Mouse (Mus musculus) lung, adult 2 months (tissue): ENCODE measurements at regions not wholly inside any gene's neighbourhood (a gene's known extent, or its start where the extent isn't known, plus 50 kb on each side); places are given as distances from the start of the nearest gene placed in this dataset.

Experiments used
- DNase-seq: peaks from one replicate; pipeline ENCODE4 v3.0.0; 2022
- H3K4me1 ChIP-seq: fragments of 200-500 bp; 2 replicates; pipeline ENCODE4 v1.6.1; 2011; ENCODE audit warnings: low read length; ENCODE audit not compliant: control insufficient read depth, insufficient read depth
- H3K4me3 ChIP-seq: fragments of 200-500 bp; replicated peaks from 2 replicates; pipeline ENCODE3; 2011; ENCODE audit warnings: low read depth, mild to moderate bottlenecking, control low read depth, low read length; ENCODE audit errors: extremely low read depth
- CTCF ChIP-seq: fragments of 200-500 bp; IDR thresholded peaks from 2 replicates; pipeline ENCODE4 v1.5.1; 2011; ENCODE audit warnings: mild to moderate bottlenecking, low read length, control low read depth; ENCODE audit not compliant: insufficient read depth
- POLR2A ChIP-seq: fragments of 200-500 bp; IDR thresholded peaks from 2 replicates; pipeline ENCODE4 v1.6.1; 2011; ENCODE audit warnings: low read depth, mild to moderate bottlenecking, control low read depth, low read length, borderline replicate concordance; ENCODE audit errors: extremely low read depth
- WGBS: fragments of 180-500 bp; shearing (Covaris S2); methylation state at CpG from one replicate; pipeline ENCODE4 v1.1.7; 2018; 5-methylcytosine and 5-hydroxymethylcytosine counted together

GRCm38 (mm10) chr13:39372565-39372964 lies 411.9 kb upstream of the Slc35b3 start:
- no peak for DNase-seq
- WGBS = 81% methylated on average over 3 of the region's 3 CpGs

GRCm38 (mm10) chr13:39363637-39364036 lies 403.0 kb upstream of the Slc35b3 start:
- Histone ChIP-seq H3K4me1 (no peaks in the 10 kb centered on the region), H3K4me3 (no peak overlapping the region)
- DNase-seq = no peak
- 43% methylated on average over 4 of the region's 4 CpGs for WGBS
- no peak for TF ChIP-seq POLR2A
- no peak for TF ChIP-seq CTCF

More at GRCm38 (mm10) chr13:39372565-39372964, 411.9 kb upstream of the Slc35b3 start:
- Histone ChIP-seq H3K4me1 (no peaks in the 10 kb centered on the region; the same call in 1 of the 2 replicates), H3K4me3 (no peak overlapping the region)
- TF ChIP-seq CTCF (0 out of 2 replicates have a peak, but pooled peaks have one; percentile 22), POLR2A (no peak)

GRCm38 (mm10) chr13:39362536-39362935 lies 401.9 kb upstream of the Slc35b3 start:
- no peak for DNase-seq
- 86% methylated on average over 13 of the region's 13 CpGs for WGBS
- H3K4me3 ChIP-seq = no peak overlapping the region

GRCm38 (mm10) chr13:39351606-39352005 lies 390.9 kb upstream of the Slc35b3 start:
- Histone ChIP-seq H3K4me3 (no peak overlapping the region), H3K4me1 (no peaks in the 10 kb centered on the region)
- WGBS = 47% methylated on average over 2 of the region's 2 CpGs
- no peak for DNase-seq
- TF ChIP-seq POLR2A = no peak
- no peak for TF ChIP-seq CTCF

More at GRCm38 (mm10) chr13:39362536-39362935, 401.9 kb upstream of the Slc35b3 start:
- no peak for TF ChIP-seq CTCF
- TF ChIP-seq POLR2A = no peak
- H3K4me1 ChIP-seq = no peaks in the 10 kb centered on the region

GRCm38 (mm10) chr13:39350668-39351067 lies 390.0 kb upstream of the Slc35b3 start:
- no peaks in the 10 kb centered on the region for H3K4me1 ChIP-seq
- no peak for DNase-seq
- TF ChIP-seq POLR2A (no peak), CTCF (no peak)
- no peak overlapping the region for H3K4me3 ChIP-seq
- 79% methylated on average over 12 of the region's 12 CpGs for WGBS

GRCm38 (mm10) chr13:39347761-39348160 lies 387.1 kb upstream of the Slc35b3 start:
- 86% methylated on average over 6 of the region's 6 CpGs for WGBS
- DNase-seq = no peak
- Histone ChIP-seq H3K4me1 (no peaks in the 10 kb centered on the region), H3K4me3 (no peak overlapping the region)
- TF ChIP-seq POLR2A (no peak), CTCF (no peak)

GRCm38 (mm10) chr13:39334874-39335273 lies 374.2 kb upstream of the Slc35b3 start:
- 36% methylated on average over 7 of the region's 7 CpGs for WGBS
- H3K4me1 ChIP-seq = no peaks in the 10 kb centered on the region

GRCm38 (mm10) chr13:39329794-39330193 lies 369.1 kb upstream of the Slc35b3 start:
- no peak overlapping the region for H3K4me3 ChIP-seq
- WGBS = 85% methylated on average over 3 of the region's 3 CpGs
- no peak for TF ChIP-seq POLR2A
- TF ChIP-seq CTCF = no peak
- no peak for DNase-seq
- no peaks in the 10 kb centered on the region for H3K4me1 ChIP-seq

More at GRCm38 (mm10) chr13:39334874-39335273, 374.2 kb upstream of the Slc35b3 start:
- H3K4me3 ChIP-seq = no peak overlapping the region
- no peak for DNase-seq
- TF ChIP-seq POLR2A (no peak), CTCF (no peak)

GRCm38 (mm10) chr13:39326176-39326575 lies 365.5 kb upstream of the Slc35b3 start:
- 41% methylated on average over 8 of the region's 8 CpGs for WGBS
- Histone ChIP-seq H3K4me1 (no peaks in the 10 kb centered on the region), H3K4me3 (no peak overlapping the region)
- no peak for DNase-seq
- no peak for TF ChIP-seq CTCF
- no peak for TF ChIP-seq POLR2A

GRCm38 (mm10) chr13:39321111-39321510 lies 360.4 kb upstream of the Slc35b3 start:
- TF ChIP-seq POLR2A (no peak), CTCF (no peak)
- WGBS = 89% methylated on average over 3 of the region's 3 CpGs
- no peak for DNase-seq
- H3K4me3 ChIP-seq = no peak overlapping the region
- no peaks in the 10 kb centered on the region for H3K4me1 ChIP-seq
